Mouse (Mus musculus) T-helper 1 cell (primary cell): ENCODE measurements around the gene Ccdc180.

Experiments used
- in situ Hi-C: fragments of 300-600 bp; cut with MboI, MseI; formaldehyde crosslinking; loops from one replicate; pipeline ENCODE4 v1.15.1; 2025; ENCODE audit warnings: high pct_unique_total_duplicates

The Ccdc180 gene

DNA sequence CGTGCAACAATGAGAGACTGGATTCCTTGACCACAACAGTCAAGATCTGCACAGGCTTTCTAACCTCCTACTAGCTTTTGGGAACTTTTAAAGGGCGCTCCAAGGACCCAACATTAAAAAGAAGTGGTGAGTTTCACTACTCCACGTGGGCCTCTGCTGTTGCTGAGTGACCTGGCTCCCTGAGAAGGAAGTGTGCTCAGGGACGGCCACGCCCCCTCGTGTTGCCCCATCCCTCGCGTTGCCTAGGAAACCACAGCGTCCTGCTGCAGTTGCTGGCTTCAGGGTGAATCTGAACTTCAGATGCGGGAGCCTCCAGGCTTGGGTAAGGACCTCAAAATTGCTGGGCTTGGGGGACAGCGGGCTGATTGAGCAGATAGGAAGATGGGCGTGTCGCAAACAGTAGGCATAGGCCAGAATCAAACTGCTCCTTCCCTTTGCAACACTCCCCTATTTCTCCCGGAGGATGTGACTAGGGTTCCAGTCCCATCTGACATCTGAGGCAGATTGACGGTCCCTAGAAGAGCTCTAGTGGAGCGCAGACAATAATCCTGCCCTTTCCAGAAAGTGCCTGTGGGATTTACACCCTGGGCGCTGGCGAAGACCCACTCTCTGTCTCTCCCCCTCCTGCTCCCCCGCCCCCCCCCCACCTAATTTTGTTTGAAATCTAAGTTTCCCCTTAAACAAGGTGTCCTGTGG, at the start of gene Ccdc180:
Gene Ccdc180, plus strand, starts transcription at position 238 of the 696 bp plus-strand sequence.
- in situ Hi-C loops = no loop called here

GRCm38 (mm10) chr4:45844355-45844754, 45.7 kb upstream of the Ccdc180 start:
- in situ Hi-C loops = no loop called here

DNA sequence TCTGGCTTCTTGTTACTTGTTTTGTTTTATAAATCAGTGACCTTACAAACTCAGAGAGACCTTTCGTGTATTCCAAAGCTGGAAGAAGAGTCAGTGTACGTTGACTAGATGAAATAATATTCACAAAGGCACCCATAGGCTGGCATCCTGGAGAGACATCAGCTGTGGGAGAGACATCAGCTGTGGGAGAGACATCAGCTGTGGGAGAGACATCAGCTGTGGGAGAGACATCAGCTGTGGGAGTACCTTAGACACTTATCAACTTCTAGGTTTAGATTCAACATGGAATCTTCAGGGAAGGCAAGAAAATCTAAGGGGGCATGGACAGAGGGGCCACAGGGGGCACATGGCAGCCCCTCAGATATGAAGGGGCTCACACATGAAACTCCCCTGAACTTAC, 43.8 kb upstream of the Ccdc180 start:
- in situ Hi-C loops = no loop called here

GRCm38 (mm10) chr4:45848109-45848824, 41.8 kb upstream of the Ccdc180 start, which contains the start of gene Stra6l:
Gene Stra6l (plus strand): TSS chr4:45848664.
- in situ Hi-C loops = no loop called here

DNA sequence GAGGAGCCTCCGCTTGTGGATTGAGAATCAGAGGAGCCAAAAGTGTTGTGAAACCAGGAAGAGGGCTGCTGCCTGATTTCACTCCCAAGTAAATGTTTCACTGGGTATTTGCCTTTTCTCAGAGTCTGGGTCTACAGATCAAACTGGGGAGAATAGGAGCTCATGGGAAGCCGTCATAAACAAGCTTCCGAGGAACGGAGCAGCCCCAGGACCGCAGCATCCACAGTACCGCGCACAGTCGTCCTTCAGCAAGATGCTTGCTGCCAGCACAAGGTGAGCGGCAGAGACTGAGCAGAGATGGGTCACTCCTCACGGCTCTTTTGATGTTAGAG, 41.3 kb upstream of the Ccdc180 start:
- in situ Hi-C loops = no loop called here

DNA sequence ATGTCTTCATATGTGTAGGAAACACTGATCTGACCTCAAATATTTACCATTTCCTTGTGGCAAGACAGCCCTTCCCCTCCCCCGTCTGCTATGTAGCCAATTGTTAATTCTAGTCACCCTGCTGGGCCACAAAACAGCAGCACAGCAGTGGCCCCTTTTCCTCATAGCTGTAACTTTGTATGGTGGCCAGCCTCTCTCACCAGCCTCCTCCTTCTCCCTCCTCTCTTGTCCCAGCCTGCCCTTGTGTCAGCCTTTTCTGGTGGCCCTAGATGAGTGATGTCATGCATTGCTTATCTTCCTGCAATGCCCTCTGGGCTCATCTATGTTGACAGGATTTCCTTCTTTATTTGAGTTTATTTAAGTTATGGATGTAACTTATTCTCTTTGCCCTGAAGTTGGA, 40.7 kb upstream of the Ccdc180 start:
- in situ Hi-C loops = no loop called here

GRCm38 (mm10) chr4:45851640-45852051, 38.5 kb upstream of the Ccdc180 start:
- in situ Hi-C loops = no loop called here

DNA sequence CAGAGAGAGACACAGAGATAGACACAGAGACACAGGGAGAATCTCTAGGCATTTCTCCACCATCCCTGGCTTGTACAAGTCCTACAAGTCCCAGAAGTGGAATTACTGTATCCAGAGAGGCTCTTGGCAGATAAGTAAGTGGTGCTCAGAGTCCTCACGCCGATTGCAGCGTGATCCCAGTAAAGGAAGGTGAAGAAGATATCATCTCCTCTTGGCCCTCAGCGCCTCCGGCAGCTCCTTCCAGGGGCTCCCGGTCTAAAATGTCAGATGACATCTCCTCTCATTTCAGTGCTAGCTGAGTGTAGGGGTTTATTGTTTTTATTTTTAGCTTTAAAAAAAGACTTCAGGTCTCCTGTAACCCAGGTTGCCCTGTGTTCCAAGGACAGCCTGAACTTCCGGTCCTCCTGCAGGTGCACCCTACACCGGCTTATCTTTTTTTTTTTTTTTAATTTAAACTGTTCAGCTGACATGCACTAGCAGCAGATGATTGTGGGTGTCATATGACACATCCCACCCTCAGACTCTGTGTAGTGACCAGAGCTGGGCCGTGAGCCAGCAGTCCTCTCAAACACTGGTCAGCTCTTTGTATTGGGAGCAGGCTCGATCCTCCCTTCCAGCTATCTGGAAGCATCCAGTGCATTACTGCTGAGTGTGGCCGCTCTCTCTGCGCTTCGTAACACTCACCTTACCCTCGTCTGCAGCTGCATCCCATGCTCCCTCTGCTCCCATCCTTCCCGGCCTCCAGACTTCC, 36.4 kb upstream of the Ccdc180 start:
- in situ Hi-C loops = no loop called here

- in situ Hi-C loops = no loop called here
These were observed 34.2 kb upstream of the Ccdc180 start for GRCm38 (mm10) chr4:45855803-45856424.

DNA sequence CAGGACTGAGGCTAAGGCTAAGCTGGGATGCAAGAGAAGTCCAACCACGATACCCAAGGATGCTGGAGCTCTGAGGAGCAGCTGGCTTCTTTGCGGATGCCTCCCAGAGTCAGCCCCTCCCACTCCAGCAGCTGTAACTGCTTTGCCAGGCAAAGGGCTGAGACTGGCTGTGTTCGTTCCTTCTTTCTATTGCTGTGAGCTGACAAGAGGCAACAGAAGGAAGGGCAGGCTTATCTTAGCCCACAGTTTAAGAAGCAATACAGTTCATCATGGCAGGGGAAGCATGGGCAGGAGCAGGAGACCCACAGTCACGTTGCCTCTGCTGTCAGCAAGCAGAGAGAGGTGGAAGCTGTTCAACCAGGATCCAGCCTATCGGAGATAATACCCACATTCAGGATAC, 28.9 kb upstream of the Ccdc180 start:
- in situ Hi-C loops = no loop called here

DNA sequence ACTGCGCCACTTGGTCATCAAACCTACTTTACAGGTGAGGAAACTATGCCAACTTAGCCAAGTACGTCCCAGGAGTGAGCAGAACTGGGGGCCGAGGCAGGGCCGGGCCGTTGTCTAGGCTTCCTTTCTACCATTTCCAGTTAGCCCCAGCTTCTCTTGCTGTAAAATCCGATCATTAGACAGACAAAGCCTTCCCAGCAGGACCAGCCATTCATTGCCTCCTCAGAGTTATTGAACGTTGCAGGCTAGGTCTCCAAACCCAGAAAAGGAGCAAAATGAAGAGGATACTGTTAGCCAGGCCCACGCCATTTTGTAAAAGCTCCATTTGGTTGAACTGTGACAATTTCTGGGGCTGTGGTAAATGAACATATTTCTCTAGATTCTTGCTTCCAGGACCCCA, 22.7 kb upstream of the Ccdc180 start:
- in situ Hi-C loops = no loop called here

GRCm38 (mm10) chr4:45869021-45869815, 20.9 kb upstream of the Ccdc180 start:
- in situ Hi-C loops = no loop called here

- in situ Hi-C loops = no loop called here
These were observed 18.0 kb upstream of the Ccdc180 start for GRCm38 (mm10) chr4:45872147-45872546.

DNA sequence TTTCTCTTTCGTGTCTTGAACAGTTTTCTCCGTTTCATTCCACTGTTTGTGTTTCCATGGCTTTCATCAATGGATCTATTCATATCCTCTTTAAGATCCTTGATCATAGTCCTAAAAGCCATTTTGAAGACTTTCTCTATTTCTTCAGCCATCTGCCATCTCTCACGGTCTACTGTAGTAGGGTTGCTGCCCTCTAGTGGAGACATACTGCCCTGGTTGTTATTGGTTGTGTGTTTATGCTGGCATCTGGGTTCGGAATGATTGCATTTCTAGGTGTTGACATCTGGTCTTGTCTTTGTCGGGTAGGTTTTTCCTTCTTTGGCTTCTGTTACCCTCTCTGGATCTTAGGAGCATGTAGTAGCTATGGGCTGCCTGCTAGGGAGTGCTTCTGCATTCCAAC, 11.2 kb upstream of the Ccdc180 start:
- in situ Hi-C loops = no loop called here

GRCm38 (mm10) chr4:45882521-45882920, 7.6 kb upstream of the Ccdc180 start:
- in situ Hi-C loops = no loop called here

DNA sequence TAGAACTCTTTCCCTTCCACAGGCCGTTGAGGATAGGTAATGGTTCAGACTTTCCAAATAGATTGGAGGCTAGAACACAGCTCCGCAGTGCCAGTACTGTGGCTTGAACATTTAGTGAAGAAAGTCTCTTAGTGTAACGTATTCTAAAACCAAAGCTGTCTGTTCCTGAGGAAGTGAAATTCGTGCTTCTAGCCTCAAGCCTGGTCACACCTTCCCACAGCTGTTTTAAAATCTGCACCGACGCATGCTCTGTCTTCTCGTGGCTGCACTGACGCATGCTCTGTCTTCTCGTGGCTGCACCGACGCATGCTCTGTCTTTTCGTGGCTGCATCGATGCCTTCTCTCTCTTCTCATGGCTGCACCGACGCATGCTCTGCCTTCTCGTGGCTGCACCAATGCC, 6.9 kb upstream of the Ccdc180 start:
- in situ Hi-C loops = no loop called here

- in situ Hi-C loops = no loop called here
These were observed 616 bp upstream of the Ccdc180 start for GRCm38 (mm10) chr4:45889487-45889886.

DNA sequence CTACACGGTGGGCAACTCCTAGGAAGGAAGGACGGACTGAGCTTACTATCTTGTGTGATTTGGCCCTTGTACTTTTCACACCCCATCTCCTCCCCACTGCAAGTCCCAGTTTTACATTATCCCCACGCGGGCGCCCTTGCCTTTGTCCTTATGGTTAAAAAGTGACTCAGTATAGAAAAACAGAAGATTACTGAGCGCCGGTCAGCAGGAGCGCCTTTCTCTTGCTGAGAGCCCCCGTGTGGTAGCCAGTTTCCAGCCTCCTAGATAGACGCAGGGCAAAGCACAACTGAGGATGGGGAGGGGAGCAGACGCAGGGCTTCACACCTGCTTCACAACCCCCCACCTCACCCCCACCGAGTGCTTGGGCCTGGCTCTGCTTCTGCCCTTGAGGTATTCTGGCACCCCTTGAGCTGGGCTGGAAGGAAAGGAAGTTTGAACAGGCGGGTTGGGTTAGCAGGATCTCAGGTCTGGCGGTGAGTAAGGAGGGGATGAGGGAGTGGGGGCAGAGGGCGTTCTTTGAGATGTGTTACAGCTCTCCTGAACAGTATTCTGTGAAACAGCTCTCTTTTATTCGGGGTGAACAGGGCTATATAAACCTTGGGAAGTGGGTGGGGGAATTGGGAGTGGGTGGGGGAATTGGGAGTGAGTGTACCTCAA, 6.5 kb downstream of the Ccdc180 start:
- in situ Hi-C loops = no loop called here

- in situ Hi-C loops = no loop called here
These were observed 8.3 kb downstream of the Ccdc180 start for GRCm38 (mm10) chr4:45898413-45898812.

DNA sequence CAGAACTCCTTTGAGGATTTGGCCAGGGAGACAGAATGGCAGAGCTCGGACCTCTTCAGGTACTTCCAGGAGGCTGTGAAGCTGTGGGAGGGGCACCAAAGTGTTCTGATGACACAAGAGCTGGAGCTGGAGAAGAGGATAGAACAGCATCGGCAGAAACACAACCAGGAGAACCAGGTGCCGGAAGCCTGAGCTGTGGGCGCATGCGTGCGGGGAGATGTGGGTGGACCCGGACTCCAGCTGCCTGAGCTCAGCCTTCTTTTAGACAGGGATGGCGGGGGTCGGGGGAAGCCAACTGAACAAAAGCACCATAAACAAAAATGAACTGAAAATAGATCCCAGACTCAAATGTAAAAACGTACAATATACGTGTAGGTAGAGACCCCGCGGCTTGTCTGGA, 19.2 kb downstream of the Ccdc180 start:
- in situ Hi-C loops = no loop called here

GRCm38 (mm10) chr4:45909924-45910323, 19.8 kb downstream of the Ccdc180 start:
- in situ Hi-C loops = no loop called here
